Mouse (Mus musculus): ENCODE data around the gene Rnf149. TPM values are rescaled to one million over a fixed set of nuclear protein-coding genes. Genes with fewer than 3 reads are reported as not detected.

Gene Rnf149
- polyA plus RNA-seq, 1 experiment, result 52.6 TPM

- Histone ChIP-seq H3K27ac (ENCODE audit: insufficient read depth, low read length) (peak overlapping the region; percentile 76), H3K4me1 (ENCODE audit: control insufficient read depth, insufficient read depth, low read length) (peaks cover 11% of the 10 kb centered on the region), H3K4me3 (ENCODE audit: insufficient read depth, low read length) (no peak overlapping the region)
- TF ChIP-seq CTCF (IDR thresholded peaks at IDR 0.05; ENCODE audit: borderline replicate concordance, insufficient read depth, low read length) (no peak), POLR2A (IDR thresholded peaks at IDR 0.05; ENCODE audit: low read depth, low read length) (no peak)
These were observed 21.4 kb downstream of the Rnf149 start for GRCm38 (mm10) chr1:39555556-39556415.

- no peak overlapping the region for H3K27ac ChIP-seq (ENCODE audit: insufficient read depth, low read length)
- H3K4me1 ChIP-seq (ENCODE audit: control insufficient read depth, insufficient read depth, low read length), result peaks cover 5% of the 10 kb centered on the region; the same call in 1 of the 2 replicates
- H3K4me3 ChIP-seq (ENCODE audit: insufficient read depth, low read length), result no peak overlapping the region
- TF ChIP-seq POLR2A (IDR thresholded peaks at IDR 0.05; ENCODE audit: low read depth, low read length) (no peak), CTCF (IDR thresholded peaks at IDR 0.05; ENCODE audit: borderline replicate concordance, insufficient read depth, low read length) (no peak)
These were observed 27.4 kb downstream of the Rnf149 start for GRCm38 (mm10) chr1:39549831-39550230.

DNA sequence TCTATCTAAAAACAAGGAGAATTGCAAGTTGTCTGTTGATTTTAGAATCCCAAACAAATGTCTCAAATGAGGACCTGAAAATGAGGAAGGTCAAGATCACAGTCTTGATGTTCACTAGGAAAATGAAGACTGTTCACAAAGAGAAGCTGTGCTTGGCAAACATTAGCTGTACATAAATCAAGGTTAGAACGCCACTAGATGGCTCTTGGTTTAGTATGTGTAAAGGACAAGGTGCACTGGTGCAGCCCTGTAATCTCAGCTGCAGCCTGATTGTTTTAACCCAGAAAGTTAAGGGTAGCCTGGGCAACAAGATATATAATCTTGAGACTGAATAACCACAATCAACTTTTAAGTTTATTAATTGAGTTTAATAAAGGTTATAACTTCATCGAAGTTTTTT, 30.0 kb downstream of the Rnf149 start:
- TF ChIP-seq POLR2A (IDR thresholded peaks at IDR 0.05; ENCODE audit: low read depth, low read length) (no peak), CTCF (IDR thresholded peaks at IDR 0.05; ENCODE audit: borderline replicate concordance, insufficient read depth, low read length) (no peak)
- peaks cover 5% of the 10 kb centered on the region; the same call in 1 of the 2 replicates for H3K4me1 ChIP-seq (ENCODE audit: control insufficient read depth, insufficient read depth, low read length)
- H3K4me3 ChIP-seq (ENCODE audit: insufficient read depth, low read length), result no peak overlapping the region
- H3K27ac ChIP-seq (ENCODE audit: insufficient read depth, low read length), result no peak overlapping the region

DNA sequence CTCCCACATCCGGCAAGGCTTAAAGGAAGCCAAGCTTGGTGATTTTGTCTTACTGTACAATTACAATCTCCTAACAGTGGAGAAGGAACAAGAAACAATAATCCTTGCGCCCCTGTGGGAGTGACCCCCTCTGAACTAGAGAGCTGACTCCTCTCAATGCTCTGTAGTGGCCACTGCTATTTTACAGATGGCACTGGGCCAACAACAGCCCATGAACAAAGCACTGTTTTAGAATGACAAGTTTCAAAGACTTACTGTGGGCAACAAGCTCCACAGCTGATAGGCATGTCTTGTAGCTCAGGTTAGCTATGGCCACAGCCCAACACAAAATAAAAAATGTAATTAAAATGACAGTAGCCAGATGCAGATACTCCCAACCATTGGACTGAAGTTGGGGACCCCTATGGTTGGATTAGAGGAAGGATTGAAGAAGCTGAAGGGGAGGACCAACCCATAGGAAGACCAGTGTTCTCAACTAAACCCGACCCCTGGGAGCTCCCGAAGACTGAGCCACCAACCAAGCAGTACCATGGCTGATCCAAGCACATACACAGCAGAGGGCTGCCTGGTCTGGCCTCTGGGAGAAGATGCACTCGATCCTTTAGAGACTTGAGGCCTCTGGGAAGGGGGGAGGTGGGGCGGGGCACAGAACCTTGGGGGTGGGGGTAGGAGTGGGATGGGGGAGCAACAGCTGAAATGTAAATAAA, 30.9 kb downstream of the Rnf149 start:
- TF ChIP-seq POLR2A (IDR thresholded peaks at IDR 0.05; ENCODE audit: low read depth, low read length) (no peak), CTCF (IDR thresholded peaks at IDR 0.05; ENCODE audit: borderline replicate concordance, insufficient read depth, low read length) (no peak)
- Histone ChIP-seq H3K4me3 (ENCODE audit: insufficient read depth, low read length) (no peak overlapping the region), H3K27ac (ENCODE audit: insufficient read depth, low read length) (no peak overlapping the region), H3K4me1 (ENCODE audit: control insufficient read depth, insufficient read depth, low read length) (peaks cover 5% of the 10 kb centered on the region; the same call in 1 of the 2 replicates)

DNA sequence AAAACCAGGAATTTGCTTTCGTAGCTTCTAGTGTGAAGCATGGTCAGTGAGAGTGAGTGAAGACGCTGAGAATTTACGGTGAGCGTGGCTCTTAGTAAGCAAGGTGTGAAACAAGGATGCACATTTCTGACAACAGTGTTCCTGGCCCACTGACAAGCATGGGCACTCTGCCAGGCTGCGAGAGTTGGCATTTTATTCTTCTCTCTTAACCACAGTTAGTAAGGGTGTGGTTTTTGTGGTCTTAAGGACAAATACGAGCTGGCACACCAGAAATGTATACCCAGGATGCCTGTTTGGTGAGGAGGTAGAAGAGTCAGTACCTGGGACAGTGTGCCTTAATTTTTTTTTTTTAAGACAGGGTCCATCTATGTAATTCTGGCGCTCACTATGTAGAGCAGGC, 31.6 kb downstream of the Rnf149 start:
- Histone ChIP-seq H3K4me3 (ENCODE audit: insufficient read depth, low read length) (no peak overlapping the region), H3K4me1 (ENCODE audit: control insufficient read depth, insufficient read depth, low read length) (peaks cover 5% of the 10 kb centered on the region; the same call in 1 of the 2 replicates), H3K27ac (ENCODE audit: insufficient read depth, low read length) (no peak overlapping the region)
- TF ChIP-seq POLR2A (IDR thresholded peaks at IDR 0.05; ENCODE audit: low read depth, low read length) (no peak), CTCF (IDR thresholded peaks at IDR 0.05; ENCODE audit: borderline replicate concordance, insufficient read depth, low read length) (no peak)

DNA sequence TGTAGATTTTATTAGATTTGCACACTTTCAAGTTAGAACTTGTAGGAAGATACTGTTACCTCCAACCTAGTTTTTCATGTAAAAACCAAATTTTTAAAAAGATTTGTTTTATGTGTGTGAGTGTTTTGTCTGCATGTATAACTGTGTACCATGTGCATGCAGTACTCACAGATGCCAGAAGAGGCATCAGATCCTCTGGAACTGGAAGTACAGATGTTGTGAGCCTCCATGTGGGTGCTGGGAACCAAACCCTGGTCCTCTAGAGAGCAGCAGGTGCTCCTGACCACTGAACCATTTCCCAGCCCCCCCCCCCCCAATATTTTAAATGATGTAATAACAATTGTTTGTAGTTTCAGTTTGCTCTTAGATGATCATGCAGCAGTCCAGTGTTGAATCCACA, 36.6 kb downstream of the Rnf149 start:
- no peak for TF ChIP-seq POLR2A (IDR thresholded peaks at IDR 0.05; ENCODE audit: low read depth, low read length)
- no peak for TF ChIP-seq CTCF (IDR thresholded peaks at IDR 0.05; ENCODE audit: borderline replicate concordance, insufficient read depth, low read length)
- Histone ChIP-seq H3K4me3 (ENCODE audit: insufficient read depth, low read length) (no peak overlapping the region), H3K4me1 (ENCODE audit: control insufficient read depth, insufficient read depth, low read length) (0 out of 2 replicates have a peak, but pooled peaks cover 2% of the 10 kb centered on the region), H3K27ac (ENCODE audit: insufficient read depth, low read length) (no peak overlapping the region)

GRCm38 (mm10) chr1:39537631-39538380, 39.4 kb downstream of the Rnf149 start:
- no peak overlapping the region for H3K4me3 ChIP-seq (ENCODE audit: insufficient read depth, low read length)

DNA sequence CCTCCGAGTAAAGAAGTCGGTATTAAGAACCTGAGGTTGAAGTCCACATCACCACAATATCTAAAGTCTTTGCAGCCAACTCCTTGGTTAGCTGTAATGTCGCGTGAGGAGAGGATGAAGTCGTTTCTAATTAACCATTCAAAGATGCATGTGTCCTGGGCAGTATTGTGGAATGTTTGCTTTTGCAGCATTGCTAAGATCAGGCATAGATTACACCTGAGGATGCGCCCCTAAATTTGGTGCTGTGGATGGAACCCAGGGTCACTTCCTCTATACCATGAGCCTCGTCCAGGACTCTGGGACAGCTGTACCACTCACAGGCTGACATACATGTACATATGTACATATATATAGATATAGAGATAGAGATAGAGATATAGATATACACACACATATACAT, 40.5 kb downstream of the Rnf149 start:
- Histone ChIP-seq H3K4me3 (ENCODE audit: insufficient read depth, low read length) (peak overlapping the region; percentile 80), H3K27ac (ENCODE audit: insufficient read depth, low read length) (no peak overlapping the region), H3K4me1 (ENCODE audit: control insufficient read depth, insufficient read depth, low read length) (0 out of 2 replicates have a peak, but pooled peaks cover 2% of the 10 kb centered on the region)
- TF ChIP-seq CTCF (IDR thresholded peaks at IDR 0.05; ENCODE audit: borderline replicate concordance, insufficient read depth, low read length) (no peak), POLR2A (IDR thresholded peaks at IDR 0.05; ENCODE audit: low read depth, low read length) (no peak)

More at GRCm38 (mm10) chr1:39537631-39538380, 39.4 kb downstream of the Rnf149 start:
- no peak overlapping the region for H3K27ac ChIP-seq (ENCODE audit: insufficient read depth, low read length)
- TF ChIP-seq CTCF (IDR thresholded peaks at IDR 0.05; ENCODE audit: borderline replicate concordance, insufficient read depth, low read length) (no peak), POLR2A (IDR thresholded peaks at IDR 0.05; ENCODE audit: low read depth, low read length) (no peak)
- 0 out of 2 replicates have a peak, but pooled peaks cover 2% of the 10 kb centered on the region for H3K4me1 ChIP-seq (ENCODE audit: control insufficient read depth, insufficient read depth, low read length)

Data from embryonic fibroblast, embryonic 13.5 days (primary cell).